Mouse (Mus musculus): ENCODE data around the gene Pi4k2a. TPM values are rescaled to one million over a fixed set of nuclear protein-coding genes. Genes with fewer than 3 reads are reported as not detected.

Pi4k2a gene
- polyA plus RNA-seq, 1 experiment from 2014 or later, result 24.3 TPM

- H3K27ac ChIP-seq (replicated peaks; ENCODE audit: low read depth, low read length), result no peak within 1 kb of the TSS
- DNase-seq (ENCODE audit: low spot score), result peak; percentile 95
- under 1% methylated on average over 21 of the region's 21 CpGs for WGBS
These were observed 4.1 kb upstream of the Pi4k2a start, which contains the start of gene Morn4 for GRCm38 (mm10) chr19:42086166-42086565. Gene Morn4 (minus strand): TSS chr19:42086357.

DNA sequence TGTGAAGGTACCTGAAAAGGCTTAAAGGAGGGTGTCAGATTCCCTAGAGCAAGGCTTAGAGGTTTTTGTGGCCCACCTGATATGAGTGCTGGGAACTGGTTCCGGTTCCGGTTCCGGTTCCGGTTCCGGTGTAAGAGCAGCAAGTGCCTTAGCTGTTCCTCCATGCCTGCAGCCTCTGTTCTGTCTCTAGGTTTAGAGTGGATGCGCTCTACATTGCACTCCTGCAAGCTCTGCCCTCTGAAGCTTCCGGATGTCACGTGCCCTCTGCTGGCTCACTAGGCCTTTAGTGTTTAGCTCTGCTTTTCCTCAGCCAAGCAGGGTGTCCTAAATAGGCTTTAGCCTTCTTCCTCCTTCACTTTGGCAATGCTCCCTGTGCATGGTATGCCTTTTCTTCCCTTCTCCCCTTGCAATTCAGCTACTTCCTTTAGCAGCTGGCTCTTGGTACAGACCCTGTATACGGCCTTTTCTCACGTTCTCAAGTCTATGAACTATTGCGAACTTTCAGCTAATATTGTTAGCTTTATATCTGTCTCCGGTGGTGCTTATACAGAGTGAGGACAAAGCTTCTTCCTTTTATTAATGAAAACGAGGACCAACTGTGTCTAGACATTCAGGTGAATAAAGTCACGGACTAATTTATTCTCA, 1.0 kb upstream of the Pi4k2a start:
- H3K36me3 ChIP-seq (replicated peaks; ENCODE audit: control insufficient read depth, insufficient read depth, low read depth, low read length), result no peaks in the 10 kb centered on the region
- peak overlapping the region; percentile 3; the same call in 1 of the 2 replicates for H3K27ac ChIP-seq (replicated peaks; ENCODE audit: low read depth, low read length)

More at GRCm38 (mm10) chr19:42086166-42086565, 4.1 kb upstream of the Pi4k2a start, which contains the start of gene Morn4:
- no peaks in the 10 kb centered on the region for H3K36me3 ChIP-seq (replicated peaks; ENCODE audit: control insufficient read depth, insufficient read depth, low read depth, low read length)
- H3K4me2 ChIP-seq (ENCODE audit: low read depth, low read length), result peak within 1 kb of the TSS; percentile 72
- no peaks in the 10 kb centered on the region for H3K27me3 ChIP-seq (ENCODE audit: control insufficient read depth, insufficient read depth, low read length)
- H3K4me3 ChIP-seq (ENCODE audit: low read depth, low read length), result peak within 1 kb of the TSS; percentile 60
- H3K4me1 ChIP-seq (ENCODE audit: control insufficient read depth, insufficient read depth, low read length), result peaks cover under 1% of the 10 kb centered on the region; the same call in 1 of the 2 replicates
- H3K9me3 ChIP-seq (replicated peaks; ENCODE audit: control insufficient read depth, low read length), result no peaks in the 10 kb centered on the region
- peak within 1 kb of the TSS; percentile 51 for H3K9ac ChIP-seq (replicated peaks; ENCODE audit: low read length)
- ATAC-seq (replicated peaks; ENCODE audit: insufficient number of reproducible peaks, low FRiP score, low TSS enrichment, low read depth), result peak; percentile 88

GRCm38 (mm10) chr19:42090637-42091141, 419 bp downstream of the Pi4k2a start:
- WGBS, result under 1% methylated on average over 52 of the region's 52 CpGs
- DNase-seq (ENCODE audit: low spot score) (peak; percentile 42), ATAC-seq (replicated peaks; ENCODE audit: insufficient number of reproducible peaks, low FRiP score, low TSS enrichment, low read depth) (peak; percentile 79)
- H3K9ac ChIP-seq (replicated peaks; ENCODE audit: low read length), result peak overlapping the region; percentile 82
- H3K27me3 ChIP-seq (ENCODE audit: control insufficient read depth, insufficient read depth, low read length), result no peaks in the 10 kb centered on the region
- H3K4me2 ChIP-seq (ENCODE audit: low read depth, low read length), result peak overlapping the region; percentile 82
- no peaks in the 10 kb centered on the region for H3K9me3 ChIP-seq (replicated peaks; ENCODE audit: control insufficient read depth, low read length)
- H3K4me1 ChIP-seq (ENCODE audit: control insufficient read depth, insufficient read depth, low read length), result peaks cover 4% of the 10 kb centered on the region; the same call in 1 of the 2 replicates
- no peaks in the 10 kb centered on the region for H3K36me3 ChIP-seq (replicated peaks; ENCODE audit: control insufficient read depth, insufficient read depth, low read depth, low read length)
- peak overlapping the region; percentile 97 for H3K4me3 ChIP-seq (ENCODE audit: low read depth, low read length)
- H3K27ac ChIP-seq (replicated peaks; ENCODE audit: low read depth, low read length), result peak overlapping the region; percentile 62

More for the DNA sequence above, 1.0 kb upstream of the Pi4k2a start:
- peak overlapping the region; percentile 0; the same call in 1 of the 2 replicates for H3K4me2 ChIP-seq (ENCODE audit: low read depth, low read length)
- DNase-seq (ENCODE audit: low spot score) (peak; percentile 64), ATAC-seq (replicated peaks; ENCODE audit: insufficient number of reproducible peaks, low FRiP score, low TSS enrichment, low read depth) (no peak)
- no peaks in the 10 kb centered on the region for H3K9me3 ChIP-seq (replicated peaks; ENCODE audit: control insufficient read depth, low read length)
- no peaks in the 10 kb centered on the region for H3K27me3 ChIP-seq (ENCODE audit: control insufficient read depth, insufficient read depth, low read length)
- H3K9ac ChIP-seq (replicated peaks; ENCODE audit: low read length), result no peak overlapping the region
- peak overlapping the region; percentile 2 for H3K4me3 ChIP-seq (ENCODE audit: low read depth, low read length)
- H3K4me1 ChIP-seq (ENCODE audit: control insufficient read depth, insufficient read depth, low read length), result peaks cover 4% of the 10 kb centered on the region; the same call in 1 of the 2 replicates
- 25% methylated on average over 14 of the region's 14 CpGs for WGBS

DNA sequence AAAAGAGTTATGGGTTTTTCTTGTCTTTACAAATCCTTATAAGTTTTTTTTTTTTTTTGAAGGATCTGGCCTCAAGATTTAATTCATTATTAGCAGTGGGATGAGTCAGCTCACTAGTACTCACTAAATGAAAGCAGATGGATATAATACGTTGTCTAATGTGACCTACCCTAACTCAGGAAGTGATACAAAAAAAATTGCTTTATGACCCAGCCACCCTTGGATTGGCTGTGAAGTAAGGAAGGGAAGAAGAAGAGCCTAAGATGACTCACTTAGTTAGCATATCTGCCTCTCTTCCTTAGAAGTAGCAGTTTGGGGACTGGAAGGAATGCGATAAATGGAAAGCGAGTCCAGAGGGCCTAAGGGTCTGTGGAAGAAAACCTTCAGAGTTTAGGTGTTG, 9.1 kb downstream of the Pi4k2a start:
- no peak for ATAC-seq (replicated peaks; ENCODE audit: insufficient number of reproducible peaks, low FRiP score, low TSS enrichment, low read depth)
- 79% methylated on average over 3 of the region's 3 CpGs for WGBS
- Histone ChIP-seq H3K27me3 (ENCODE audit: control insufficient read depth, insufficient read depth, low read length) (no peaks in the 10 kb centered on the region), H3K27ac (replicated peaks; ENCODE audit: low read depth, low read length) (no peak overlapping the region), H3K9me3 (replicated peaks; ENCODE audit: control insufficient read depth, low read length) (no peaks in the 10 kb centered on the region), H3K9ac (replicated peaks; ENCODE audit: low read length) (no peak overlapping the region), H3K4me1 (ENCODE audit: control insufficient read depth, insufficient read depth, low read length) (no peaks in the 10 kb centered on the region), H3K4me2 (ENCODE audit: low read depth, low read length) (no peak overlapping the region), H3K36me3 (replicated peaks; ENCODE audit: control insufficient read depth, insufficient read depth, low read depth, low read length) (no peaks in the 10 kb centered on the region), H3K4me3 (ENCODE audit: low read depth, low read length) (no peak overlapping the region)
- DNase-seq (ENCODE audit: low spot score), result no peak

DNA sequence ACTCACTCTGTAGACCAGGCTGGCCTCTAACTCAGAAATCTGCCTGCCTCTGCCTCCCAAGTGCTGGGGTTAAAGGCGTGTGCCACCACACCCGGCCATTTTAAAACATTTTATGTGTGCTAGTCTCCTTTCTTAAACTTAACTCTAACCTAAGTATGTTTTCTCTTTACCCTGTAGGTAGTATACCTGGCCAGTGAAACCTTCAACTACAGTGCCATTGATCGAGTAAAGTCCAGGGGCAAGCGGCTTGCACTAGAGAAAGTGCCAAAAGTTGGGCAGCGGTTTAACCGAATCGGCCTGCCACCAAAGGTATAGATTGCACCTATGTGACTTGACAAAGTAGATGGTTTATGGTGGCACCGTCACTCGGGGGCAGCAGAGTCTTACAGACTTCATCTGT, 14.4 kb downstream of the Pi4k2a start:
- DNase-seq (ENCODE audit: low spot score), result no peak
- Histone ChIP-seq H3K27me3 (ENCODE audit: control insufficient read depth, insufficient read depth, low read length) (no peaks in the 10 kb centered on the region), H3K9ac (replicated peaks; ENCODE audit: low read length) (no peak overlapping the region), H3K36me3 (replicated peaks; ENCODE audit: control insufficient read depth, insufficient read depth, low read depth, low read length) (0 out of 2 replicates have a peak, but pooled peaks cover 2% of the 10 kb centered on the region), H3K27ac (replicated peaks; ENCODE audit: low read depth, low read length) (no peak overlapping the region), H3K4me1 (ENCODE audit: control insufficient read depth, insufficient read depth, low read length) (no peaks in the 10 kb centered on the region), H3K4me2 (ENCODE audit: low read depth, low read length) (no peak overlapping the region), H3K9me3 (replicated peaks; ENCODE audit: control insufficient read depth, low read length) (no peaks in the 10 kb centered on the region), H3K4me3 (ENCODE audit: low read depth, low read length) (no peak overlapping the region)
- ATAC-seq (replicated peaks; ENCODE audit: insufficient number of reproducible peaks, low FRiP score, low TSS enrichment, low read depth), result no peak
- 91% methylated on average over 9 of the region's 9 CpGs for WGBS

- ATAC-seq (replicated peaks; ENCODE audit: insufficient number of reproducible peaks, low FRiP score, low TSS enrichment, low read depth), result no peak
These were observed 25.6 kb downstream of the Pi4k2a start for GRCm38 (mm10) chr19:42115783-42116335.

DNA sequence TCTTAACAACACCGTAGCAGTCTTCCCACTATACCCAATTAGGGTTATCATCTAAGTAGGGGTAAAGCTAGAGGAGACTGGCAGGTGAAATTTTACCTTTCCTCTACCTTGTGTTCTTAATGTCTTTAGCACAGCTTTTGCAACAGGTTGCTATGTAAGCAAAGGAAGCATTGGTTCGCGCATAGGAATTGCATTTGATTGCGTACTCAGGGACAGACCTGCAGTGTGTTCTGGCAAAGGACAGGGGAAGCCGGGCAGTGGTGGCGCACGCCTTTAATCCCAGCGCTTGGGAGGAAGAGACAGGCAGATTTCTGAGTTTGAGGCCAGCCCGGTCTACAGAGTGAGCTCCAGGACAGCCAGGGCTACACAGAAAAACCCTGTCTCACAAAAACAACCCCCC, 27.9 kb downstream of the Pi4k2a start:
- DNase-seq (ENCODE audit: low spot score) (no peak), ATAC-seq (replicated peaks; ENCODE audit: insufficient number of reproducible peaks, low FRiP score, low TSS enrichment, low read depth) (no peak)
- H3K9me3 ChIP-seq (replicated peaks; ENCODE audit: control insufficient read depth, low read length), result no peaks in the 10 kb centered on the region
- 92% methylated on average over 9 of the region's 9 CpGs for WGBS
- no peak overlapping the region for H3K4me2 ChIP-seq (ENCODE audit: low read depth, low read length)
- H3K36me3 ChIP-seq (replicated peaks; ENCODE audit: control insufficient read depth, insufficient read depth, low read depth, low read length), result peaks cover 9% of the 10 kb centered on the region
- H3K27ac ChIP-seq (replicated peaks; ENCODE audit: low read depth, low read length), result no peak overlapping the region
- H3K4me1 ChIP-seq (ENCODE audit: control insufficient read depth, insufficient read depth, low read length), result no peaks in the 10 kb centered on the region
- H3K4me3 ChIP-seq (ENCODE audit: low read depth, low read length), result no peak overlapping the region
- no peak overlapping the region for H3K9ac ChIP-seq (replicated peaks; ENCODE audit: low read length)
- no peaks in the 10 kb centered on the region for H3K27me3 ChIP-seq (ENCODE audit: control insufficient read depth, insufficient read depth, low read length)

More at GRCm38 (mm10) chr19:42115783-42116335, 25.6 kb downstream of the Pi4k2a start:
- no peaks in the 10 kb centered on the region for H3K4me1 ChIP-seq (ENCODE audit: control insufficient read depth, insufficient read depth, low read length)
- H3K36me3 ChIP-seq (replicated peaks; ENCODE audit: control insufficient read depth, insufficient read depth, low read depth, low read length), result peaks cover 2% of the 10 kb centered on the region
- H3K4me3 ChIP-seq (ENCODE audit: low read depth, low read length), result no peak overlapping the region
- no peak overlapping the region for H3K27ac ChIP-seq (replicated peaks; ENCODE audit: low read depth, low read length)
- 87% methylated on average over 4 of the region's 4 CpGs for WGBS
- DNase-seq (ENCODE audit: low spot score), result no peak
- H3K9me3 ChIP-seq (replicated peaks; ENCODE audit: control insufficient read depth, low read length), result no peaks in the 10 kb centered on the region
- H3K4me2 ChIP-seq (ENCODE audit: low read depth, low read length), result no peak overlapping the region
- no peak overlapping the region for H3K9ac ChIP-seq (replicated peaks; ENCODE audit: low read length)
- H3K27me3 ChIP-seq (ENCODE audit: control insufficient read depth, insufficient read depth, low read length), result no peaks in the 10 kb centered on the region

GRCm38 (mm10) chr19:42118596-42118995, 28.3 kb downstream of the Pi4k2a start:
- no peaks in the 10 kb centered on the region for H3K4me1 ChIP-seq (ENCODE audit: control insufficient read depth, insufficient read depth, low read length)
- no peak overlapping the region for H3K27ac ChIP-seq (replicated peaks; ENCODE audit: low read depth, low read length)
- no peak overlapping the region for H3K4me2 ChIP-seq (ENCODE audit: low read depth, low read length)
- no peak overlapping the region for H3K9ac ChIP-seq (replicated peaks; ENCODE audit: low read length)
- 88% methylated on average over 5 of the region's 5 CpGs for WGBS
- ATAC-seq (replicated peaks; ENCODE audit: insufficient number of reproducible peaks, low FRiP score, low TSS enrichment, low read depth) (no peak), DNase-seq (ENCODE audit: low spot score) (no peak)
- H3K27me3 ChIP-seq (ENCODE audit: control insufficient read depth, insufficient read depth, low read length), result no peaks in the 10 kb centered on the region
- H3K4me3 ChIP-seq (ENCODE audit: low read depth, low read length), result no peak overlapping the region
- H3K36me3 ChIP-seq (replicated peaks; ENCODE audit: control insufficient read depth, insufficient read depth, low read depth, low read length), result peaks cover 9% of the 10 kb centered on the region
- no peaks in the 10 kb centered on the region for H3K9me3 ChIP-seq (replicated peaks; ENCODE audit: control insufficient read depth, low read length)
